Mouse (Mus musculus) embryo, embryonic 11 days (tissue): ENCODE results near the gene Tgfbr3.

ENCODE experiments used
- DNase-seq: peaks from one replicate; pipeline ENCODE4 v3.0.0-alpha.2; 2015

Tgfbr3 gene

GRCm38 (mm10) chr5:107074350-107074749, 215.1 kb downstream of the Tgfbr3 start:
- peak; percentile 21 for DNase-seq

GRCm38 (mm10) chr5:107073536-107073935, 215.9 kb downstream of the Tgfbr3 start:
- DNase-seq: no peak

GRCm38 (mm10) chr5:107068146-107068545, 221.3 kb downstream of the Tgfbr3 start:
- no peak for DNase-seq

- no peak for DNase-seq
Observed at GRCm38 (mm10) chr5:107067531-107067930, 221.9 kb downstream of the Tgfbr3 start.

- DNase-seq: no peak
Observed at GRCm38 (mm10) chr5:107064922-107065321, 224.5 kb downstream of the Tgfbr3 start.

- DNase-seq: no peak
Observed at GRCm38 (mm10) chr5:107062229-107062852, 227.1 kb downstream of the Tgfbr3 start.

GRCm38 (mm10) chr5:107059514-107059913, 229.9 kb downstream of the Tgfbr3 start:
- DNase-seq: no peak

GRCm38 (mm10) chr5:107058642-107059041, 230.8 kb downstream of the Tgfbr3 start:
- no peak for DNase-seq
